Mouse (Mus musculus) limb, embryonic 12.5 days (tissue): ENCODE data around the gene Sh3rf3. TPM values are rescaled to one million over a fixed set of nuclear protein-coding genes. Genes with fewer than 3 reads are reported as not detected.

Experiments used
- ATAC-seq: fragments of 200-750 bp; cut with Nextera tagmentation; 2 replicates; pipeline ENCODE4 v1.8.0; 2017; ENCODE audit warnings: low read depth, moderate TSS enrichment; ENCODE audit not compliant: insufficient number of reproducible peaks, insufficient read depth, low FRiP score, low TSS enrichment
- H3K27ac ChIP-seq: fragments of 300-500 bp; sonication (generic); 2 replicates; pipeline ENCODE4 v1.5.1; 2016; ENCODE audit warnings: mild to moderate bottlenecking, moderate library complexity
- H3K27me3 ChIP-seq: fragments of 300-500 bp; sonication (generic); 2 replicates; pipeline ENCODE4 v1.6.1; 2016; ENCODE audit warnings: mild to moderate bottlenecking, moderate library complexity
- H3K36me3 ChIP-seq: fragments of 300-500 bp; sonication (generic); 2 replicates; pipeline ENCODE4 v1.6.1; 2016; ENCODE audit warnings: mild to moderate bottlenecking, moderate library complexity
- H3K4me1 ChIP-seq: fragments of 300-500 bp; sonication (generic); replicated peaks from 2 replicates; pipeline ENCODE4 v1.6.1; 2016
- H3K4me2 ChIP-seq: fragments of 300-500 bp; sonication (generic); 2 replicates; pipeline ENCODE4 v1.6.1; 2016; ENCODE audit warnings: mild to moderate bottlenecking, moderate library complexity
- H3K4me3 ChIP-seq: fragments of 300-500 bp; sonication (generic); replicated peaks from 2 replicates; pipeline ENCODE4 v1.5.1; 2016; ENCODE audit warnings: mild to moderate bottlenecking
- H3K9ac ChIP-seq: fragments of 300-500 bp; sonication (generic); replicated peaks from 2 replicates; pipeline ENCODE4 v1.6.1; 2016; ENCODE audit warnings: mild to moderate bottlenecking, moderate library complexity
- H3K9me3 ChIP-seq: fragments of 300-500 bp; sonication (generic); 2 replicates; pipeline ENCODE4 v1.6.1; 2016; ENCODE audit warnings: mild to moderate bottlenecking, moderate library complexity
- WGBS: fragments of 180-500 bp; shearing (Covaris S2); methylation state at CpG from one replicate; pipeline ENCODE4 v1.1.7; 2016; 5-methylcytosine and 5-hydroxymethylcytosine counted together
- polyA plus RNA-seq: library from polyadenylated mRNA; unstranded; fragments of >200 nt; fragmentation: Nextera tagmentation; extraction: Ambion mirVana; gene quantifications from 2 replicates; pipeline ENCODE4 v1.2.1, GENCODE M21; 2016

The Sh3rf3 gene
- polyA plus RNA-seq, 1 experiment from 2014 or later: 0.92 TPM

GRCm38 (mm10) chr10:58922216-58922829 is 109.2 kb downstream of the Sh3rf3 start:
- H3K36me3 ChIP-seq: no peaks in the 10 kb centered on the region
- no peak for ATAC-seq
- H3K9me3 ChIP-seq: no peaks in the 10 kb centered on the region
- no peak overlapping the region for H3K4me2 ChIP-seq
- H3K4me3 ChIP-seq: no peak overlapping the region
- H3K4me1 ChIP-seq: no peaks in the 10 kb centered on the region
- no peak overlapping the region for H3K27ac ChIP-seq
- H3K27me3 ChIP-seq: peaks cover 5% of the 10 kb centered on the region; the same call in 1 of the 2 replicates
- WGBS: 86% methylated on average over 6 of the region's 6 CpGs
- H3K9ac ChIP-seq: no peak overlapping the region

GRCm38 (mm10) chr10:58922993-58923392 is 109.8 kb downstream of the Sh3rf3 start:
- Histone ChIP-seq H3K36me3 (no peaks in the 10 kb centered on the region), H3K9ac (no peak overlapping the region), H3K27ac (no peak overlapping the region), H3K27me3 (peaks cover 5% of the 10 kb centered on the region; the same call in 1 of the 2 replicates), H3K9me3 (no peaks in the 10 kb centered on the region), H3K4me3 (no peak overlapping the region), H3K4me1 (no peaks in the 10 kb centered on the region), H3K4me2 (no peak overlapping the region)
- 90% methylated on average over 2 of the region's 2 CpGs for WGBS
- no peak for ATAC-seq

- H3K36me3 ChIP-seq: no peaks in the 10 kb centered on the region
- WGBS: 72% methylated on average over 5 of the region's 5 CpGs
- H3K27me3 ChIP-seq: peaks cover 9% of the 10 kb centered on the region
- H3K4me2 ChIP-seq: no peak overlapping the region
- no peak overlapping the region for H3K4me3 ChIP-seq
- no peak for ATAC-seq
- H3K9ac ChIP-seq: no peak overlapping the region
- no peaks in the 10 kb centered on the region for H3K9me3 ChIP-seq
- H3K4me1 ChIP-seq: no peaks in the 10 kb centered on the region; the same call in 1 of the 2 replicates
- no peak overlapping the region for H3K27ac ChIP-seq
Observed at GRCm38 (mm10) chr10:58926578-58926977, 113.4 kb downstream of the Sh3rf3 start.

GRCm38 (mm10) chr10:58928952-58929442 is 115.8 kb downstream of the Sh3rf3 start:
- no peak for ATAC-seq

GRCm38 (mm10) chr10:58932151-58932773 is 119.1 kb downstream of the Sh3rf3 start:
- Histone ChIP-seq H3K4me2 (peak overlapping the region; percentile 50), H3K27ac (no peak overlapping the region), H3K9me3 (no peaks in the 10 kb centered on the region), H3K4me1 (peaks cover 10% of the 10 kb centered on the region), H3K27me3 (peaks cover 10% of the 10 kb centered on the region), H3K9ac (no peak overlapping the region; the same call in 1 of the 2 replicates), H3K4me3 (peak overlapping the region; percentile 17), H3K36me3 (no peaks in the 10 kb centered on the region)
- 31% methylated on average over 22 of the region's 22 CpGs for WGBS
- ATAC-seq: peak; percentile 79

More at GRCm38 (mm10) chr10:58928952-58929442, 115.8 kb downstream of the Sh3rf3 start:
- H3K9ac ChIP-seq: no peak overlapping the region
- peaks cover 10% of the 10 kb centered on the region for H3K4me1 ChIP-seq
- H3K9me3 ChIP-seq: no peaks in the 10 kb centered on the region
- H3K4me2 ChIP-seq: no peak overlapping the region
- H3K27ac ChIP-seq: no peak overlapping the region
- no peaks in the 10 kb centered on the region for H3K36me3 ChIP-seq
- H3K27me3 ChIP-seq: peaks cover 15% of the 10 kb centered on the region
- H3K4me3 ChIP-seq: no peak overlapping the region
- WGBS: 69% methylated on average over 5 of the region's 5 CpGs

GRCm38 (mm10) chr10:58935606-58936005 is 122.4 kb downstream of the Sh3rf3 start:
- Histone ChIP-seq H3K9me3 (no peaks in the 10 kb centered on the region), H3K9ac (no peak overlapping the region), H3K4me2 (no peak overlapping the region), H3K4me1 (peaks cover 10% of the 10 kb centered on the region), H3K27ac (no peak overlapping the region), H3K27me3 (0 out of 2 replicates have a peak, but pooled peaks cover 6% of the 10 kb centered on the region), H3K36me3 (no peaks in the 10 kb centered on the region), H3K4me3 (no peak overlapping the region)
- 83% methylated on average over 6 of the region's 6 CpGs for WGBS
- no peak for ATAC-seq

- Histone ChIP-seq H3K27me3 (0 out of 2 replicates have a peak, but pooled peaks cover 6% of the 10 kb centered on the region), H3K4me1 (peaks cover 10% of the 10 kb centered on the region), H3K27ac (no peak overlapping the region), H3K9ac (no peak overlapping the region), H3K9me3 (no peaks in the 10 kb centered on the region), H3K4me2 (no peak overlapping the region), H3K4me3 (no peak overlapping the region), H3K36me3 (no peaks in the 10 kb centered on the region)
- 84% methylated on average over 9 of the region's 9 CpGs for WGBS
- ATAC-seq: no peak
Observed at GRCm38 (mm10) chr10:58936441-58936860, 123.3 kb downstream of the Sh3rf3 start.

- 0 out of 2 replicates have a peak, but pooled peaks cover 6% of the 10 kb centered on the region for H3K27me3 ChIP-seq
- no peak overlapping the region for H3K4me3 ChIP-seq
- H3K9me3 ChIP-seq: no peaks in the 10 kb centered on the region
- no peak overlapping the region for H3K9ac ChIP-seq
- no peaks in the 10 kb centered on the region for H3K36me3 ChIP-seq
- no peak overlapping the region for H3K4me2 ChIP-seq
- H3K27ac ChIP-seq: no peak overlapping the region
- peaks cover 1% of the 10 kb centered on the region for H3K4me1 ChIP-seq
- 71% methylated on average over 3 of the region's 3 CpGs for WGBS
- ATAC-seq: no peak
Observed at GRCm38 (mm10) chr10:58937521-58937920, 124.4 kb downstream of the Sh3rf3 start.

- Histone ChIP-seq H3K27ac (no peak overlapping the region), H3K9me3 (no peaks in the 10 kb centered on the region), H3K4me3 (no peak overlapping the region), H3K27me3 (no peaks in the 10 kb centered on the region), H3K9ac (no peak overlapping the region), H3K4me2 (no peak overlapping the region), H3K36me3 (no peaks in the 10 kb centered on the region), H3K4me1 (peaks cover 7% of the 10 kb centered on the region)
- WGBS: 85% methylated on average over 3 of the region's 3 CpGs
- no peak for ATAC-seq
Observed at GRCm38 (mm10) chr10:58942819-58943218, 129.7 kb downstream of the Sh3rf3 start.

GRCm38 (mm10) chr10:58943661-58944400 is 130.7 kb downstream of the Sh3rf3 start:
- Histone ChIP-seq H3K36me3 (no peaks in the 10 kb centered on the region), H3K27me3 (no peaks in the 10 kb centered on the region), H3K9ac (no peak overlapping the region), H3K9me3 (no peaks in the 10 kb centered on the region), H3K4me2 (no peak overlapping the region), H3K27ac (no peak overlapping the region), H3K4me1 (peaks cover 7% of the 10 kb centered on the region), H3K4me3 (no peak overlapping the region)
- no peak for ATAC-seq
- 81% methylated on average over 9 of the region's 9 CpGs for WGBS

GRCm38 (mm10) chr10:58944930-58945329 is 131.8 kb downstream of the Sh3rf3 start:
- WGBS: 35% methylated on average over 6 of the region's 6 CpGs
- ATAC-seq: no peak
- H3K4me3 ChIP-seq: no peak overlapping the region
- H3K9ac ChIP-seq: no peak overlapping the region
- peaks cover 13% of the 10 kb centered on the region for H3K4me1 ChIP-seq
- H3K36me3 ChIP-seq: no peaks in the 10 kb centered on the region
- no peak overlapping the region for H3K4me2 ChIP-seq
- H3K9me3 ChIP-seq: no peaks in the 10 kb centered on the region
- H3K27me3 ChIP-seq: no peaks in the 10 kb centered on the region
- no peak overlapping the region for H3K27ac ChIP-seq
